Mouse (Mus musculus): ENCODE measurements around the gene Mknk2.
A peak's percentile ranks its signal among the peaks of the same experiment; 100 is the strongest.

The Mknk2 gene

GRCm38 (mm10) chr10:80677942-80678436, at the start of gene Mknk2:
Gene Mknk2 (minus strand): TSS chr10:80678112.
- peak; percentile 90 for DNase-seq (ENCODE audit: low spot score)

- no peak for DNase-seq (ENCODE audit: low spot score)
Observed at GRCm38 (mm10) chr10:80717281-80717680, 39.4 kb upstream of the Mknk2 start.

- DNase-seq (ENCODE audit: low spot score), result no peak
Observed at GRCm38 (mm10) chr10:80710834-80711233, 32.9 kb upstream of the Mknk2 start.

GRCm38 (mm10) chr10:80705479-80705878, 27.6 kb upstream of the Mknk2 start:
- no peak for DNase-seq (ENCODE audit: low spot score)

- no peak for DNase-seq (ENCODE audit: low spot score)
Observed at GRCm38 (mm10) chr10:80705033-80705432, 27.1 kb upstream of the Mknk2 start.

GRCm38 (mm10) chr10:80704418-80704817, 26.5 kb upstream of the Mknk2 start:
- no peak for DNase-seq (ENCODE audit: low spot score)

- DNase-seq (ENCODE audit: low spot score), result no peak
Observed at GRCm38 (mm10) chr10:80703643-80704042, 25.7 kb upstream of the Mknk2 start.

- DNase-seq (ENCODE audit: low spot score), result peak; percentile 95
Observed at GRCm38 (mm10) chr10:80702536-80703390, 24.9 kb upstream of the Mknk2 start.

- peak; percentile 99 for DNase-seq (ENCODE audit: low spot score)
Observed at GRCm38 (mm10) chr10:80701721-80702535, 24.0 kb upstream of the Mknk2 start, which contains the start of the genes Mob3a and Izumo4. Gene Mob3a (minus strand): TSS chr10:80701977. Gene Izumo4 (plus strand): TSS chr10:80702184.

GRCm38 (mm10) chr10:80700732-80701131, 22.8 kb upstream of the Mknk2 start:
- no peak for DNase-seq (ENCODE audit: low spot score)

GRCm38 (mm10) chr10:80700038-80700504, 22.2 kb upstream of the Mknk2 start:
- DNase-seq (ENCODE audit: low spot score), result no peak

- no peak for DNase-seq (ENCODE audit: low spot score)
Observed at GRCm38 (mm10) chr10:80698605-80699004, 20.7 kb upstream of the Mknk2 start.

- DNase-seq (ENCODE audit: low spot score), result no peak
Observed at GRCm38 (mm10) chr10:80697812-80698211, 19.9 kb upstream of the Mknk2 start.

- DNase-seq (ENCODE audit: low spot score), result no peak
Observed at GRCm38 (mm10) chr10:80697393-80697787, 19.5 kb upstream of the Mknk2 start.

- DNase-seq (ENCODE audit: low spot score), result no peak
Observed at GRCm38 (mm10) chr10:80696502-80697392, 18.8 kb upstream of the Mknk2 start.

GRCm38 (mm10) chr10:80695801-80696501, 18.0 kb upstream of the Mknk2 start:
- DNase-seq (ENCODE audit: low spot score), result no peak

GRCm38 (mm10) chr10:80695186-80695585, 17.3 kb upstream of the Mknk2 start:
- DNase-seq (ENCODE audit: low spot score), result no peak

- DNase-seq (ENCODE audit: low spot score), result no peak
Observed at GRCm38 (mm10) chr10:80694159-80694938, 16.4 kb upstream of the Mknk2 start.

- DNase-seq (ENCODE audit: low spot score), result no peak
Observed at GRCm38 (mm10) chr10:80693401-80694045, 15.6 kb upstream of the Mknk2 start.
